Mouse (Mus musculus) cortical plate, adult 2 months (tissue): ENCODE results near the gene Maml3. TPM values are rescaled to one million over a fixed set of nuclear protein-coding genes. Genes with fewer than 3 reads are reported as not detected.
A peak's percentile ranks its signal among the peaks of the same experiment; 100 is the strongest.

ENCODE experiments used
- H3K27ac ChIP-seq: fragments of 200-500 bp; 2 replicates; pipeline ENCODE4 v1.5.1; 2012; ENCODE audit warnings: low read length, control low read depth, inconsistent platforms; ENCODE audit not compliant: insufficient read depth
- H3K4me1 ChIP-seq: fragments of 200-500 bp; 2 replicates; pipeline ENCODE4 v1.6.1; 2011; ENCODE audit warnings: low read length; ENCODE audit not compliant: control insufficient read depth, insufficient read depth
- H3K4me3 ChIP-seq: fragments of 200-500 bp; 2 replicates; pipeline ENCODE4 v1.5.1; 2011; ENCODE audit warnings: mild to moderate bottlenecking, low read length, control low read depth; ENCODE audit not compliant: insufficient read depth
- CTCF ChIP-seq: fragments of 200-500 bp; IDR thresholded peaks from 2 replicates; pipeline ENCODE4 v1.5.1; 2011; ENCODE audit warnings: mild to moderate bottlenecking, control low read depth, low read length; ENCODE audit not compliant: insufficient read depth; ENCODE audit errors: extremely low read depth
- POLR2A ChIP-seq: fragments of 200-500 bp; IDR thresholded peaks from 2 replicates; pipeline ENCODE4 v1.6.1; 2011; ENCODE audit warnings: mild to moderate bottlenecking, low read length, control low read depth; ENCODE audit not compliant: insufficient read depth; ENCODE audit errors: extremely low read depth
- polyA plus RNA-seq: library from polyadenylated mRNA; depleted of rRNA; stranded (reverse); fragments of >200 nt; gene quantifications from 2 replicates; pipeline ENCODE4 v1.2.3, GENCODE M21; 2012

The Maml3 gene
- polyA plus RNA-seq, 1 experiment, result 2.7 TPM

- Histone ChIP-seq H3K4me1 (no peaks in the 10 kb centered on the region), H3K4me3 (peak overlapping the region; percentile 18), H3K27ac (peak overlapping the region; percentile 8)
- TF ChIP-seq CTCF (no peak), POLR2A (peak; percentile 27; the same call in 1 of the 2 replicates)
These were observed 316.1 kb downstream of the Maml3 start for GRCm38 (mm10) chr3:51788591-51789339.

- TF ChIP-seq POLR2A (no peak), CTCF (no peak)
- Histone ChIP-seq H3K4me3 (no peak overlapping the region), H3K27ac (no peak overlapping the region), H3K4me1 (no peaks in the 10 kb centered on the region)
These were observed 316.9 kb downstream of the Maml3 start for GRCm38 (mm10) chr3:51787945-51788344.

GRCm38 (mm10) chr3:51785796-51786195 lies 319.1 kb downstream of the Maml3 start:
- TF ChIP-seq CTCF, result no peak
- TF ChIP-seq POLR2A, result no peak
- H3K27ac ChIP-seq, result no peak overlapping the region
- H3K4me3 ChIP-seq, result no peak overlapping the region
- no peaks in the 10 kb centered on the region for H3K4me1 ChIP-seq

GRCm38 (mm10) chr3:51782191-51782590 lies 322.7 kb downstream of the Maml3 start:
- TF ChIP-seq CTCF, result no peak
- no peak for TF ChIP-seq POLR2A
- peaks cover 6% of the 10 kb centered on the region for H3K4me1 ChIP-seq
- H3K4me3 ChIP-seq, result no peak overlapping the region
- H3K27ac ChIP-seq, result no peak overlapping the region

- H3K27ac ChIP-seq, result no peak overlapping the region
- H3K4me3 ChIP-seq, result no peak overlapping the region
- H3K4me1 ChIP-seq, result peaks cover 6% of the 10 kb centered on the region
- TF ChIP-seq POLR2A (no peak), CTCF (no peak)
These were observed 325.9 kb downstream of the Maml3 start for GRCm38 (mm10) chr3:51778738-51779592.

GRCm38 (mm10) chr3:51778179-51778578 lies 326.7 kb downstream of the Maml3 start:
- Histone ChIP-seq H3K4me3 (no peak overlapping the region), H3K27ac (no peak overlapping the region), H3K4me1 (peaks cover 6% of the 10 kb centered on the region)
- TF ChIP-seq CTCF, result no peak
- no peak for TF ChIP-seq POLR2A

- no peak overlapping the region for H3K4me3 ChIP-seq
- no peak overlapping the region for H3K27ac ChIP-seq
- TF ChIP-seq POLR2A (no peak), CTCF (no peak)
- H3K4me1 ChIP-seq, result peaks cover 6% of the 10 kb centered on the region
These were observed 328.8 kb downstream of the Maml3 start for GRCm38 (mm10) chr3:51776018-51776611.

GRCm38 (mm10) chr3:51773587-51773986 lies 331.3 kb downstream of the Maml3 start:
- Histone ChIP-seq H3K4me1 (peaks cover 3% of the 10 kb centered on the region), H3K4me3 (no peak overlapping the region), H3K27ac (no peak overlapping the region)
- TF ChIP-seq POLR2A (no peak), CTCF (no peak)

- Histone ChIP-seq H3K27ac (no peak overlapping the region), H3K4me1 (no peaks in the 10 kb centered on the region), H3K4me3 (no peak overlapping the region)
- TF ChIP-seq CTCF (no peak), POLR2A (no peak)
These were observed 332.8 kb downstream of the Maml3 start for GRCm38 (mm10) chr3:51771839-51772630.
